Mouse (Mus musculus) ES-Bruce4 (cell line): ENCODE data around the gene Dgkd. TPM values are rescaled to one million over a fixed set of nuclear protein-coding genes. Genes with fewer than 3 reads are reported as not detected.

ENCODE experiments used
- H3K27ac ChIP-seq: 2 replicates; pipeline ENCODE4 v1.5.1; 2012; ENCODE audit warnings: low read length, inconsistent platforms; ENCODE audit not compliant: insufficient read depth
- H3K27me3 ChIP-seq: 2 replicates; pipeline ENCODE4 v1.6.1; 2012; ENCODE audit warnings: mild to moderate bottlenecking, low read length, inconsistent platforms; ENCODE audit not compliant: control insufficient read depth, poor library complexity, insufficient read depth, severe bottlenecking
- H3K36me3 ChIP-seq: 2 replicates; pipeline ENCODE4 v1.6.1; 2012; ENCODE audit warnings: inconsistent platforms, mild to moderate bottlenecking, low read length, moderate library complexity; ENCODE audit not compliant: control insufficient read depth, poor library complexity, insufficient read depth, severe bottlenecking
- H3K4me1 ChIP-seq: one replicate; pipeline ENCODE4 v1.8.1; 2011; ENCODE audit warnings: low read length; ENCODE audit not compliant: control insufficient read depth, insufficient read depth
- H3K4me3 ChIP-seq: 2 replicates; pipeline ENCODE4 v1.5.1; 2011; ENCODE audit warnings: low read depth, mild to moderate bottlenecking, low read length
- H3K9ac ChIP-seq: 2 replicates; pipeline ENCODE4 v1.6.1; 2012; ENCODE audit warnings: low read depth, mild to moderate bottlenecking, inconsistent platforms; ENCODE audit not compliant: poor library complexity, severe bottlenecking
- H3K9me3 ChIP-seq: replicated peaks from 2 replicates; pipeline ENCODE4 v1.6.1; 2012; ENCODE audit warnings: mild to moderate bottlenecking, low read length, inconsistent platforms; ENCODE audit not compliant: control insufficient read depth, poor library complexity, insufficient read depth, severe bottlenecking
- CTCF ChIP-seq: IDR thresholded peaks from one replicate; pipeline ENCODE4 v1.8.1; 2011; ENCODE audit warnings: low read depth, low read length
- EP300 ChIP-seq: IDR thresholded peaks from 2 replicates; pipeline ENCODE4 v1.6.1; 2011; ENCODE audit warnings: low read depth, low read length; ENCODE audit not compliant: insufficient read depth
- POLR2A ChIP-seq: IDR thresholded peaks from one replicate; pipeline ENCODE4 v1.8.1; 2011; ENCODE audit warnings: low read length; ENCODE audit not compliant: insufficient read depth
- polyA plus RNA-seq: library from polyadenylated mRNA; stranded (reverse); fragments of >200 nt; gene quantifications from 2 replicates; pipeline ENCODE4 v1.2.4, GENCODE M21; 2011; ENCODE audit warnings: low read depth; ENCODE audit not compliant: missing spikeins, insufficient read depth, insufficient read length

The Dgkd gene
- polyA plus RNA-seq, 1 experiment, result 62.4 TPM

- no peaks in the 10 kb centered on the region for H3K27me3 ChIP-seq
- no peaks in the 10 kb centered on the region for H3K36me3 ChIP-seq
- TF ChIP-seq EP300, result no peak
- TF ChIP-seq CTCF, result no peak
- TF ChIP-seq POLR2A, result no peak
- H3K27ac ChIP-seq, result no peak overlapping the region
- H3K9ac ChIP-seq, result no peak overlapping the region
- H3K4me3 ChIP-seq, result no peak overlapping the region
- no peaks in the 10 kb centered on the region for H3K9me3 ChIP-seq
- no peaks in the 10 kb centered on the region for H3K4me1 ChIP-seq
Measured at GRCm38 (mm10) chr1:87873081-87873480, 20.0 kb downstream of the Dgkd start.

- Histone ChIP-seq H3K4me1 (no peaks in the 10 kb centered on the region), H3K27ac (no peak overlapping the region), H3K9me3 (no peaks in the 10 kb centered on the region), H3K9ac (no peak overlapping the region), H3K27me3 (no peaks in the 10 kb centered on the region), H3K4me3 (no peak overlapping the region), H3K36me3 (no peaks in the 10 kb centered on the region)
- TF ChIP-seq EP300 (no peak), CTCF (no peak), POLR2A (no peak)
Measured at GRCm38 (mm10) chr1:87876065-87876464, 23.0 kb downstream of the Dgkd start.

GRCm38 (mm10) chr1:87877552-87878283 is 24.6 kb downstream of the Dgkd start:
- Histone ChIP-seq H3K27ac (no peak overlapping the region), H3K36me3 (no peaks in the 10 kb centered on the region), H3K9me3 (no peaks in the 10 kb centered on the region), H3K27me3 (no peaks in the 10 kb centered on the region), H3K4me1 (no peaks in the 10 kb centered on the region), H3K9ac (no peak overlapping the region), H3K4me3 (no peak overlapping the region)
- TF ChIP-seq EP300 (no peak), POLR2A (no peak), CTCF (no peak)

GRCm38 (mm10) chr1:87879034-87879433 is 25.9 kb downstream of the Dgkd start:
- no peaks in the 10 kb centered on the region for H3K27me3 ChIP-seq
- no peak overlapping the region for H3K9ac ChIP-seq
- peaks cover 4% of the 10 kb centered on the region; the same call in 1 of the 2 replicates for H3K36me3 ChIP-seq
- H3K27ac ChIP-seq, result no peak overlapping the region
- no peak overlapping the region for H3K4me3 ChIP-seq
- TF ChIP-seq EP300, result no peak
- no peak for TF ChIP-seq POLR2A
- TF ChIP-seq CTCF, result no peak
- H3K4me1 ChIP-seq, result no peaks in the 10 kb centered on the region
- no peaks in the 10 kb centered on the region for H3K9me3 ChIP-seq

- H3K27ac ChIP-seq, result no peak overlapping the region
- no peaks in the 10 kb centered on the region for H3K27me3 ChIP-seq
- no peak overlapping the region for H3K4me3 ChIP-seq
- no peaks in the 10 kb centered on the region for H3K9me3 ChIP-seq
- peaks cover 4% of the 10 kb centered on the region for H3K36me3 ChIP-seq
- TF ChIP-seq EP300, result no peak
- TF ChIP-seq POLR2A, result no peak
- TF ChIP-seq CTCF, result no peak
- H3K4me1 ChIP-seq, result no peaks in the 10 kb centered on the region
- H3K9ac ChIP-seq, result no peak overlapping the region
Measured at GRCm38 (mm10) chr1:87879494-87880325, 26.6 kb downstream of the Dgkd start.

- Histone ChIP-seq H3K4me1 (no peaks in the 10 kb centered on the region), H3K36me3 (peaks cover 4% of the 10 kb centered on the region), H3K9ac (no peak overlapping the region), H3K9me3 (no peaks in the 10 kb centered on the region), H3K4me3 (no peak overlapping the region), H3K27ac (no peak overlapping the region), H3K27me3 (no peaks in the 10 kb centered on the region)
- no peak for TF ChIP-seq CTCF
- no peak for TF ChIP-seq POLR2A
- no peak for TF ChIP-seq EP300
Measured at GRCm38 (mm10) chr1:87880326-87880627, 27.2 kb downstream of the Dgkd start.
